Mouse (Mus musculus) embryonic fibroblast, embryonic 13.5 days (primary cell): ENCODE measurements around the gene Gm3448.

Experiments used
- CTCF ChIP-seq: IDR thresholded peaks from 2 replicates; pipeline ENCODE4 v1.5.1; 2011; ENCODE audit warnings: mild to moderate bottlenecking, control low read depth, low read length, moderate library complexity, borderline replicate concordance; ENCODE audit not compliant: insufficient read depth
- POLR2A ChIP-seq: IDR thresholded peaks from 2 replicates; pipeline ENCODE4 v1.6.1; 2011; ENCODE audit warnings: low read depth, mild to moderate bottlenecking, control low read depth, low read length, moderate library complexity

DNA sequence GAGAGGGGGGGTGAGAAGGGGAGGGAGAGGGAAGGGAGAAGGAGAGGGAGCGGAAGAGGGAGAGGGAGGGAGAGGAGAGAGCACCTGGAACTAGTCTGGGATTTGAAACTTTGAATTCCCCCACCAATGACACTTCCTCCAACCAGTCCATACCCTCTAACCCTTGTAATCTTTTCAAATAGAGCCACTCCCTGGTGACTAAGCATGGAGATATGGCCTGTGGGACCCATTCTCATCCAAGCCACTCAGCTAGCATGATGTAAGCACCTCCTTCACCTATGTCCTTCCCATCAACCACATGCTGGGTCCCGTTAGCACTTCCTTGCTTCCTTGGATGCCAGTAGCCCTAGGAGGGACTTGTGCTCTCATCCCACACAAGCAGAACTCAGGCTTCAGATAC is 43.7 kb upstream of the Gm3448 start:
- TF ChIP-seq POLR2A (no peak), CTCF (no peak)
